Mouse (Mus musculus) intestine, embryonic 14.5 days (tissue): ENCODE data around the gene Tmem174. TPM values are rescaled to one million over a fixed set of nuclear protein-coding genes. Genes with fewer than 3 reads are reported as not detected.

Experiments used
- ATAC-seq: fragments of 200-750 bp; cut with Nextera tagmentation; replicated peaks from 2 replicates; pipeline ENCODE4 v1.8.0; 2017; ENCODE audit warnings: low read depth, moderate number of reproducible peaks, moderate TSS enrichment, moderate library complexity; ENCODE audit not compliant: low FRiP score, low TSS enrichment
- DNase-seq: peaks from one replicate; pipeline ENCODE4 v3.0.0-alpha.2; 2018; ENCODE audit warnings: low spot score
- H3K27ac ChIP-seq: fragments of 300-500 bp; sonication (generic); 2 replicates; pipeline ENCODE4 v1.5.1; 2014; ENCODE audit warnings: low read depth, mild to moderate bottlenecking, control low read depth
- H3K27me3 ChIP-seq: fragments of 300-500 bp; sonication (generic); replicated peaks from 2 replicates; pipeline ENCODE4 v1.6.1; 2014; ENCODE audit warnings: low read length, control low read depth; ENCODE audit not compliant: control insufficient read depth, insufficient read depth
- H3K36me3 ChIP-seq: fragments of 300-500 bp; sonication (generic); 2 replicates; pipeline ENCODE4 v1.6.1; 2014; ENCODE audit warnings: low read length, control low read depth; ENCODE audit not compliant: control insufficient read depth, insufficient read depth
- H3K4me1 ChIP-seq: fragments of 300-500 bp; sonication (generic); replicated peaks from 2 replicates; pipeline ENCODE4 v1.6.1; 2014; ENCODE audit warnings: low read length, control low read depth, mixed read lengths; ENCODE audit not compliant: control insufficient read depth, insufficient read depth
- H3K4me2 ChIP-seq: fragments of 300-500 bp; sonication (generic); 2 replicates; pipeline ENCODE4 v1.6.1; 2014; ENCODE audit warnings: low read length
- H3K4me3 ChIP-seq: fragments of 300-500 bp; sonication (generic); 2 replicates; pipeline ENCODE4 v1.5.1; 2014; ENCODE audit warnings: low read depth, low read length, control low read depth, mixed read lengths
- H3K9ac ChIP-seq: fragments of 300-500 bp; sonication (generic); 2 replicates; pipeline ENCODE4 v1.6.1; 2014; ENCODE audit warnings: mild to moderate bottlenecking, low read length
- H3K9me3 ChIP-seq: fragments of 300-500 bp; sonication (generic); 2 replicates; pipeline ENCODE4 v1.6.1; 2016; ENCODE audit warnings: low read length, control low read depth; ENCODE audit not compliant: control insufficient read depth
- WGBS: fragments of 180-500 bp; shearing (Covaris S2); extraction: QIAGEN DNeasy Blood & Tissue Kit; methylation state at CpG from one replicate; pipeline ENCODE4 v1.1.7; 2014; 5-methylcytosine and 5-hydroxymethylcytosine counted together
- polyA plus RNA-seq: library from polyadenylated mRNA; unstranded; fragments of >200 nt; fragmentation: Nextera tagmentation; extraction: Ambion mirVana; gene quantifications from 2 replicates; pipeline ENCODE4 v1.2.1, GENCODE M21; 2014

Tmem174 gene
- polyA plus RNA-seq, 1 experiment from 2014 or later: 0.15 TPM

DNA sequence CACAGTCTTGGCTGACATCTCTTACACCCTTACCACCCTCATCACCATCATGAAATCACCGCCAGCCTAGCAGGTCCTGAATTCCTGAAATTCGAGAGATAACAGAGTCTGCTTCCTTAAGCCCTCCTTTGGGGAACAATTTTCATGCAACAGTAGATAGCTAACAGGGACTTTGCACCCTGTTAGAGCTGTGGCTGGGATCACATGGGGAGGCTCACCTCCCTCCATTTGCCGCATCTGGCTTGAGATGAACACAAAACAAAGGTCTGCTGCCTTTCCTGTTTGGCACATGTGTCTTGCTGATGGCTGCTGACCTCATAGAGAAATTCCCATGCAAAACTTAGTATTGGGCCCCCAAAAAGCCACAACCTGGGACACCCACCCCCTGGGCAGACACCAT, 30.1 kb upstream of the Tmem174 start:
- Histone ChIP-seq H3K27me3 (no peaks in the 10 kb centered on the region), H3K9me3 (no peaks in the 10 kb centered on the region), H3K4me2 (no peak overlapping the region), H3K36me3 (no peaks in the 10 kb centered on the region), H3K4me3 (no peak overlapping the region), H3K4me1 (0 out of 2 replicates have a peak, but pooled peaks cover 3% of the 10 kb centered on the region), H3K9ac (no peak overlapping the region), H3K27ac (no peak overlapping the region)
- DNase-seq (peak; percentile 55), ATAC-seq (0 out of 2 replicates have a peak, but pooled peaks have one; percentile 55)
- WGBS: 64% methylated on average over 3 of the region's 3 CpGs

DNA sequence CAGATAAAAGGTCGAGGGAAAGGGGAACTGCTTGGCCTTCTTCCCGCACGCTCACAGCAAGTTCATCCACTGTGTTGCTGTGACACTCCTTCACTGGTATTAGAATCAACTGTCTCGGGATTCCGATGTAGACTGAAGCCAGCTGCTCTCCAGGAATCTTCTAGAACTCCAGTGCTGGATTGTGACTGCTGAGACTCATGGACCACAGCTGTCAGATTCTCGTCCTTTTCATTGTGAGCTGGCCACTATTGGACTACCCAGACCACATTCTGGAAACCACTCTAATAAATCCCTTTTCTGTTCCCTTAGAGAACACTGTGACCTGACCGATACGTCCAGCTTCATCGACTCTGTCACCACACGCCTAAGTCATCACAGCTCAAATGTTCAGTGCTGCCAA, 28.0 kb upstream of the Tmem174 start:
- 81% methylated on average over 10 of the region's 10 CpGs for WGBS

GRCm38 (mm10) chr13:98662173-98662675, 25.0 kb upstream of the Tmem174 start:
- no peaks in the 10 kb centered on the region for H3K36me3 ChIP-seq
- ATAC-seq (no peak), DNase-seq (peak; percentile 29)
- H3K4me2 ChIP-seq: no peak overlapping the region
- no peak overlapping the region for H3K4me3 ChIP-seq
- no peaks in the 10 kb centered on the region for H3K9me3 ChIP-seq
- 88% methylated on average over 4 of the region's 4 CpGs for WGBS
- H3K9ac ChIP-seq: no peak overlapping the region
- H3K4me1 ChIP-seq: 0 out of 2 replicates have a peak, but pooled peaks cover 3% of the 10 kb centered on the region
- no peaks in the 10 kb centered on the region for H3K27me3 ChIP-seq
- H3K27ac ChIP-seq: no peak overlapping the region

More for the DNA sequence above, 28.0 kb upstream of the Tmem174 start:
- Histone ChIP-seq H3K9me3 (no peaks in the 10 kb centered on the region), H3K4me2 (no peak overlapping the region), H3K27ac (no peak overlapping the region), H3K9ac (no peak overlapping the region), H3K4me3 (no peak overlapping the region), H3K27me3 (no peaks in the 10 kb centered on the region), H3K4me1 (0 out of 2 replicates have a peak, but pooled peaks cover 3% of the 10 kb centered on the region), H3K36me3 (no peaks in the 10 kb centered on the region)
- ATAC-seq: no peak
- no peak for DNase-seq

DNA sequence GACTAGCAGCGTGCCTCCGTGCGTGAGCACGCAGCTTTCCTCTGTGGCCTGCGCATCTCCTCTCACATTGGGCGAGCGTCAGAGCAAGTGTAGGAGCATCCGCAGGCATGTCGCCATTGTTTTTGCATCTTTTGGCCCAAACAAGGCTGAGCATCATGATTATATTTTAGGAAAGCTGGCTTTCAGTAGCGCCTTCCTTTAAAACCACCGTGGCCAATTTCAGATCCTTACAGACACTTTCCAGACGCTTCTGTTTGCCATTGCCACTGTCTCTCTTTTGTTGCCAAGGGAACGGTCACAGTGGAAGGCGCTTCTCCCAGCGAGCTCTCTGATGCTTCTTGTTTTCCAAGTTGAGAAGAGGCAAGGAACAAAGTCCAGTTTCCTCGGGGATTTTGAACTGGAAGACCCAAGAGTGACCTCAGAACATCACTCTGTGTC, 18.8 kb upstream of the Tmem174 start:
- H3K9me3 ChIP-seq: no peaks in the 10 kb centered on the region
- H3K9ac ChIP-seq: no peak overlapping the region
- H3K27ac ChIP-seq: no peak overlapping the region
- no peak for ATAC-seq
- H3K27me3 ChIP-seq: no peaks in the 10 kb centered on the region
- no peaks in the 10 kb centered on the region for H3K36me3 ChIP-seq
- H3K4me1 ChIP-seq: peaks cover 21% of the 10 kb centered on the region
- H3K4me3 ChIP-seq: no peak overlapping the region
- 77% methylated on average over 16 of the region's 16 CpGs for WGBS
- H3K4me2 ChIP-seq: no peak overlapping the region
- DNase-seq: peak; percentile 43

GRCm38 (mm10) chr13:98655346-98655745, 18.1 kb upstream of the Tmem174 start:
- no peaks in the 10 kb centered on the region for H3K36me3 ChIP-seq
- peaks cover 21% of the 10 kb centered on the region for H3K4me1 ChIP-seq
- DNase-seq (peak; percentile 32), ATAC-seq (no peak)
- no peak overlapping the region for H3K9ac ChIP-seq
- H3K27me3 ChIP-seq: no peaks in the 10 kb centered on the region
- no peaks in the 10 kb centered on the region for H3K9me3 ChIP-seq
- no peak overlapping the region for H3K4me2 ChIP-seq
- H3K27ac ChIP-seq: no peak overlapping the region
- H3K4me3 ChIP-seq: no peak overlapping the region
- 86% methylated on average over 4 of the region's 4 CpGs for WGBS

GRCm38 (mm10) chr13:98654129-98654939, 17.1 kb upstream of the Tmem174 start:
- Histone ChIP-seq H3K27me3 (no peaks in the 10 kb centered on the region), H3K4me2 (no peak overlapping the region), H3K4me3 (no peak overlapping the region), H3K9me3 (no peaks in the 10 kb centered on the region), H3K9ac (no peak overlapping the region), H3K27ac (peak overlapping the region; percentile 40; the same call in 1 of the 2 replicates), H3K4me1 (peaks cover 21% of the 10 kb centered on the region), H3K36me3 (no peaks in the 10 kb centered on the region)
- 61% methylated on average over 10 of the region's 10 CpGs for WGBS
- DNase-seq: peak; percentile 53
- no peak for ATAC-seq

GRCm38 (mm10) chr13:98652194-98652593, 15.0 kb upstream of the Tmem174 start:
- no peak overlapping the region for H3K4me2 ChIP-seq
- no peaks in the 10 kb centered on the region for H3K27me3 ChIP-seq
- DNase-seq (peak; percentile 50), ATAC-seq (no peak)
- peaks cover 21% of the 10 kb centered on the region for H3K4me1 ChIP-seq
- no peak overlapping the region for H3K4me3 ChIP-seq
- 55% methylated on average over 2 of the region's 2 CpGs for WGBS
- H3K9ac ChIP-seq: no peak overlapping the region
- H3K9me3 ChIP-seq: no peaks in the 10 kb centered on the region
- no peak overlapping the region for H3K27ac ChIP-seq
- no peaks in the 10 kb centered on the region for H3K36me3 ChIP-seq

DNA sequence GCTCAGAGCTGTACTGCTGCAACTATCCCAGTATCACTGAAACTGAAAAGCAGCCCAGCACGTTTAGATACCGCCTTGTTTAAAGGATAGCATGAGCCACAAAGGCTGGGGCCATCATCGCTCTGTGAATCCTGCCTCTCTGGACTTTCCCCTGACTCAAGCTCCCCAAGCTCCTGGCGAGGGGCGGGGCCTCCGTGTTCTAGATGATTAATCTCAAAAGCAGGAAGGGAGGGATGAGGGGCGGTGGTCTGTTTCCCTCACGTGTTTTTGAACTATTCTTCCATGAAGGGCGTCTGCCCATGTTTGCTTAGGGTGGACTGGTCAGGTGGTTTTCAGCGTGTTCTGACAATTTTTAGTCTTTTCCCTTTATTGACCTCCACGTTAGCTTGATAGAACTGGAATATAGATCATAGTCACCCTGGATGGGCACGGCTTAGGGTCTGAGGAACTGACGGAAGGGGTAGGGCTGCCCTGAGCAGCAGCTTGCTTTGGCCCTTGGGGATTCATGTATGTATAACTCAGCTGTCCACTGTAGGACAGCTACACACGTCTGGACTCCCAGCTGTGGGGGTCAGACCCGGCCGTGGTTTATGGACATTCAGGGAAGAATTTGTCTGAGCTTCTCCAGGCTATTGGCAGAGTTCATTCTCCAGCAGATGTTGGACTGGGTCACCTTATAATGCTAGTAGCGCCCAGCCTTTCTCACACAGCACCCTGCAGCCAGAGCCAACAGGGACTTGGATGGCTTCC, 14.2 kb upstream of the Tmem174 start:
- ATAC-seq: peak; percentile 50
- no peak overlapping the region for H3K4me2 ChIP-seq
- 64% methylated on average over 17 of the region's 17 CpGs for WGBS

More for the DNA sequence above, 14.2 kb upstream of the Tmem174 start:
- no peaks in the 10 kb centered on the region for H3K9me3 ChIP-seq
- no peaks in the 10 kb centered on the region for H3K27me3 ChIP-seq
- H3K4me1 ChIP-seq: peaks cover 21% of the 10 kb centered on the region
- H3K36me3 ChIP-seq: no peaks in the 10 kb centered on the region
- no peak overlapping the region for H3K4me3 ChIP-seq
- H3K9ac ChIP-seq: no peak overlapping the region
- no peak for DNase-seq
- peak overlapping the region; percentile 29; the same call in 1 of the 2 replicates for H3K27ac ChIP-seq
